Mouse (Mus musculus): ENCODE measurements around the gene Nme6. TPM values are rescaled to one million over a fixed set of nuclear protein-coding genes. Genes with fewer than 3 reads are reported as not detected.
A peak's percentile ranks its signal among the peaks of the same experiment; 100 is the strongest.

Nme6 gene
- total RNA-seq, 2 experiments from 2014 or later, result 27.4 to 33.1 TPM

DNA sequence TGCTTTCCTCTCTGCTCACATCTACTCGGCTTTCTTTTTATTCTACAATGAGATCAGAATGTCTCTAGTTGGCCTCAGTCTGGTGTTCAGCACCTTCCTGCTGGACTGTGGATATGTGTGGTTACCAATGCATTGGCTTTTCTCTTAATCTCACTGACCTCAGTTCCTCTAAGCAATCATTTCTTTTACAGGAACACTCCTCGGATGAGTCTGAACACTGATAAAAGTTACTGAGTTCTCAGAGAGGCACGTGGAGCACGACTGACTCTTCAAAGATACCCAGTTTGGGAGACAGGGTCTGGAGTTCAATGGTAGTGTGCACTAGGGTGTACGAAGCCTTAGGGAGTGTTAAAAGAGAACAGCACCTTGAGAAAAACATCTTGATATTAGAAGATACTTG lies 6.4 kb upstream of the Nme6 start:
- no peak overlapping the region for H3K27ac ChIP-seq
- intact Hi-C loops (cut with DNase I), result no loop called here
- no peak for DNase-seq
- TF ChIP-seq CTCF (IDR thresholded peaks at IDR 0.05), result no peak
- no peak overlapping the region for H3K4me3 ChIP-seq

- H3K4me3 ChIP-seq, result peak overlapping the region; percentile 82
- intact Hi-C loops (cut with DNase I), result no loop called here
- H3K27ac ChIP-seq, result peak overlapping the region; percentile 85
- DNase-seq, result no peak
- no peak for TF ChIP-seq CTCF (IDR thresholded peaks at IDR 0.05)
Measured at GRCm38 (mm10) chr9:109833088-109833412, 501 bp downstream of the Nme6 start.

DNA sequence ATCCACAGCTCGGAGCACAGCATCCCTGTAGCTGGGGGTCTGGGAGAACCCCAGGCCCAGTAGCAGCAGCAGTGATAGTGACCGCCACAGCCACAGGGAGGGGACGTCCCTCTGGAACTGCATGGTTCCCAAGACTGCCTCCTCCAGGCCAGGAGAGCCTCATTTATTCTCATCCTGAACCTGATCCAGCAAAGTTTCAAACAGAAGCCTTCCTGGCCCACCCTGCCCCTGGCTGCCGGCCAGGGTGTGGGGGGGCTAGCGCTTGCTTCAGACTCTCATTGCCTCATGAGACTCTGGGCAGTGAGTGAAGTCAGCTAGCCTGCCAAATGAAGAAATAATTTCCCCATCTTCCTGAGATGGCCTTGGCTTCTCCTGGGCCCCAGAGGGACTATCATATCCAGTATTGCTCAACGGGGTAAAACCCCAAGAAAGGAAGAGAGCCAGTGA lies 16.8 kb downstream of the Nme6 start, which contains the start of gene Camp:
Gene Camp (minus strand): TSS at position 306 of the 447 bp plus-strand sequence.
- intact Hi-C loops (cut with DNase I), result no loop called here

GRCm38 (mm10) chr9:109850099-109850498 lies 17.6 kb downstream of the Nme6 start:
- no peak for DNase-seq
- intact Hi-C loops (cut with DNase I), result no loop called here
- Histone ChIP-seq H3K27ac (no peak overlapping the region), H3K4me3 (no peak overlapping the region)
- no peak for TF ChIP-seq CTCF (IDR thresholded peaks at IDR 0.05)

More for the DNA sequence above, 16.8 kb downstream of the Nme6 start, which contains the start of gene Camp:
- no peak for TF ChIP-seq CTCF (IDR thresholded peaks at IDR 0.05)
- Histone ChIP-seq H3K4me3 (no peak within 1 kb of the TSS), H3K27ac (no peak within 1 kb of the TSS)
- DNase-seq, result peak; percentile 84

DNA sequence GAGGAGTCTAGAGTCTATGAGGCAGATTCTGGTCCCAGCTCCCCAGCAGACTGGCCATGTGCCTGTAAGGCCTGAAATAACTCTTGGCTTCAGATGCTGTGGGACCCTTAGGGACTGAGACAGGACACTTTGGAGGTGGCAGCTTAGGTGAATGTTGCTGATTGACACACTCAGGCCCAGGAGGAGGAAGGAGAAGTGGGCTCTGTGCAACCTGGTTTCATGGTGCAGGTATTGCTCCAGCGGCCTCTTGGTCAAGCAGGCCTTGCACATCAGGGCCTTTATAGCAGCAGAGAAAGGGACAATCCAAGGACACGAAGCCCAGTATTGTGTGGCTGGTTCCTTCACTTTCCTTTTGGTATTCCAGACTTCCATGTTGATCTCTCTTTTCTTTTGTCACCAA lies 21.8 kb downstream of the Nme6 start:
- no peak for TF ChIP-seq CTCF (IDR thresholded peaks at IDR 0.05)
- Histone ChIP-seq H3K27ac (no peak overlapping the region), H3K4me3 (no peak overlapping the region)
- no peak for DNase-seq
- intact Hi-C loops (cut with DNase I), result no loop called here

DNA sequence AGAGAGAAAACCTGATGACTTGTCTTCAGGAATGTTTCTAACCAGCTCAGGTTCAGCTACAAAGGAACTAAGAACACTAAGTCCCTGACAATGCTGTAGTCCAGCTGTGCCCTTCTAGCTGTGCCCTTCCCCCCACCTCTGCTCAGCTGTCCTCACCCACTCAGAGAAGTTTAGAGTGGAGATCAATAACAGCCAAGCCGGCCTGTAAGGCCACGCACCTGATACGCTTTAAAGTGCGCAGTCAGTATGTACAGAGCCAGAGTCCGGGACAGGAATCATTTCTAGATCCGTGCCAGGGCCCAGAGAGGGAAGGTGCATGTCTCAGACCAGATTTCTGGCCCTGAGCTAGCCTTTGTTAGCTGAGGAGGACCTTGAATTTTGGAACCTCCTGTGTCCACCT lies 23.4 kb downstream of the Nme6 start:
- intact Hi-C loops (cut with DNase I), result no loop called here
- no peak for TF ChIP-seq CTCF (IDR thresholded peaks at IDR 0.05)
- no peak for DNase-seq
- Histone ChIP-seq H3K4me3 (no peak overlapping the region), H3K27ac (no peak overlapping the region)

GRCm38 (mm10) chr9:109862397-109863044 lies 30.0 kb downstream of the Nme6 start:
- Histone ChIP-seq H3K4me3 (peak overlapping the region; percentile 21; the same call in 1 of the 2 replicates), H3K27ac (no peak overlapping the region)
- peak; percentile 99 for TF ChIP-seq CTCF (IDR thresholded peaks at IDR 0.05)
- intact Hi-C loops (cut with DNase I), result no loop called here
- peak; percentile 80 for DNase-seq

DNA sequence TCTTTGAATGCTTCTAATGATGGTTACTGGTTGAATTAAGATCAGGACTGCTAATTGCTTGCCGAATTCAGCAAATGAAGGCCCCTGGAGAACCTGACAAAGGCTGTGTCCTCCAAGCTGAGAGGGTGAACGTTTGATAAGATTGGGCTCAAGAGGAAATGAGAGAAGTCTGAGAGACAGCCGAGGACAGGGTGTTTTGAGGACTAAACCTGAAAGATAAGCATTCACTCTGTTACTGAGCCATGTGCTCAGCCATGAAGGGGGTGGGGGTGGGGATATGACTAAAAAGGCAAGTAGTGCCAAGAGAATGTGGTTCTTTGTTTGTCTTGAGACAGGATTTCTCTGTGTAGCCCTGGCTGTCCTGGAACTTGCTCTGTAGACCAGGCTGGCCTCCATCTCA lies 30.5 kb downstream of the Nme6 start:
- intact Hi-C loops (cut with DNase I), result no loop called here
- Histone ChIP-seq H3K4me3 (no peak overlapping the region), H3K27ac (no peak overlapping the region)
- no peak for TF ChIP-seq CTCF (IDR thresholded peaks at IDR 0.05)
- no peak for DNase-seq

DNA sequence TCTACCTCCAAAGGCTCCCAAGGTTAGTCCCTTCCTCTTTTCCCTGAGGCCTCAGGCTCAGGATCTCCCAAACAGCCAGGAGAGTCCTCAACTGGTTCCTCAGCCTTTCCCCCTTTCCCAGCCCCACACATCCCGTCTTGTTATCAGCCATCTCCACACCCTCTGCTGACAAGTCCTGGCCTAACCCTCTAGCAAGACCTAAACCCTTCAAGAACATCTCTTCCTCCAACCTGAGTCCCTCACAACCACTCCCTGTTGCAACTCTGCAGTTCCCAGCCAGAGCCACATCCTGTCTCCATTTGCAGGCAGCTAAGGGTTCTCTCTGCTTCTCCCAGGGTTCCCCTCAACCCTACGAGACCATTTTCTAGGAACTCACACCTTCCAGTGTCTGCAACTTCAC lies 33.7 kb downstream of the Nme6 start:
- no peak for TF ChIP-seq CTCF (IDR thresholded peaks at IDR 0.05)
- intact Hi-C loops (cut with DNase I), result no loop called here
- no peak for DNase-seq
- Histone ChIP-seq H3K27ac (no peak overlapping the region), H3K4me3 (no peak overlapping the region)

GRCm38 (mm10) chr9:109870983-109871572 lies 38.5 kb downstream of the Nme6 start:
- Histone ChIP-seq H3K27ac (no peak overlapping the region), H3K4me3 (no peak overlapping the region)
- TF ChIP-seq CTCF (IDR thresholded peaks at IDR 0.05), result no peak
- intact Hi-C loops (cut with DNase I), result no loop called here
- DNase-seq, result no peak

DNA sequence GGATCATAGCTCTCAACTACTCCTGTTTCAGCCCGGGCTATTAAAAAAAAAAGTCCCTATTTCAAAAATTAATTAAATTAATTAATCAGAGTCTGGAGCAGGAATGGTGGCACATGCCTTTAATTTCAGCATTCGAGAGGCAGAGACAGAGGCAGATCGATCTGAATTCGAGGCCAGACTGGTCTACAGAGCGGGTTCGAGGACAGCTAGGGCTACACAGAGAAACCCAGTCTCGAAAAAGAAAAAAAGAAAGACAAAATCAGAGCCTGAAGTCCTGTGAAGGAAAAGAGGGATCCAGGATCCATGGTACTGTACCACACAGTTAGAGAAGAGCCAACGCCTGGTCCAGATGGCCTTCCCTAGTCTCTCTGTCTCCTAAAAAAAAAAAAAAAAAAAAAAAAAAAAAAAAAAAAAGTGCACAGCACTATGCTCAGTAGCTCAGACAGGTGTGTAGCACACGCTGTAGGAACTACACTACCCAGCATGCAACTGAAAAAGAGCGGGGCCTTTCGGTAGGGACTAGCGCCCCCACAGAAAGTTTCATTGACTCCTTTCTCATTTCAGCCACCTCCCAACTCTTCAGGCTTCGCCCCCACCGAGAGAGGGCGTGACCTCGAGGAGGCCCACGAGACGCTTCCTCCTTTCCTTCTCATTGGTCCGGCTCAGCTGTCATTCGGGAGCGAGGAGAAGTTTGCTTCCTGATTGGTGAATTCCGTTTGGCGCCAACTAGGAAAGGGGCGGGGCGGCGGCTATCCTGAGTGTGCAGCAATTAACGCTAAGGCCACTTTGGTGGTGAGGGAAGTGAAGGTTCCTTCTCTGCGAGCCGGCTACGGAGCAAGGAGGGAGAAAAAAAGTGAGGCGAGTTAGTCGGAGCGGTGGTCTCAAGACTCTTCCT lies 42.5 kb downstream of the Nme6 start, which contains the start of gene Cdc25a:
Gene Cdc25a (plus strand): TSS at position 783 of the 895 bp plus-strand sequence.
- DNase-seq, result peak; percentile 98
- H3K4me3 ChIP-seq, result peak within 1 kb of the TSS; percentile 86
- peak within 1 kb of the TSS; percentile 87 for H3K27ac ChIP-seq
- intact Hi-C loops (cut with DNase I), result no loop called here
- peak; percentile 63 for TF ChIP-seq CTCF (IDR thresholded peaks at IDR 0.05)

DNA sequence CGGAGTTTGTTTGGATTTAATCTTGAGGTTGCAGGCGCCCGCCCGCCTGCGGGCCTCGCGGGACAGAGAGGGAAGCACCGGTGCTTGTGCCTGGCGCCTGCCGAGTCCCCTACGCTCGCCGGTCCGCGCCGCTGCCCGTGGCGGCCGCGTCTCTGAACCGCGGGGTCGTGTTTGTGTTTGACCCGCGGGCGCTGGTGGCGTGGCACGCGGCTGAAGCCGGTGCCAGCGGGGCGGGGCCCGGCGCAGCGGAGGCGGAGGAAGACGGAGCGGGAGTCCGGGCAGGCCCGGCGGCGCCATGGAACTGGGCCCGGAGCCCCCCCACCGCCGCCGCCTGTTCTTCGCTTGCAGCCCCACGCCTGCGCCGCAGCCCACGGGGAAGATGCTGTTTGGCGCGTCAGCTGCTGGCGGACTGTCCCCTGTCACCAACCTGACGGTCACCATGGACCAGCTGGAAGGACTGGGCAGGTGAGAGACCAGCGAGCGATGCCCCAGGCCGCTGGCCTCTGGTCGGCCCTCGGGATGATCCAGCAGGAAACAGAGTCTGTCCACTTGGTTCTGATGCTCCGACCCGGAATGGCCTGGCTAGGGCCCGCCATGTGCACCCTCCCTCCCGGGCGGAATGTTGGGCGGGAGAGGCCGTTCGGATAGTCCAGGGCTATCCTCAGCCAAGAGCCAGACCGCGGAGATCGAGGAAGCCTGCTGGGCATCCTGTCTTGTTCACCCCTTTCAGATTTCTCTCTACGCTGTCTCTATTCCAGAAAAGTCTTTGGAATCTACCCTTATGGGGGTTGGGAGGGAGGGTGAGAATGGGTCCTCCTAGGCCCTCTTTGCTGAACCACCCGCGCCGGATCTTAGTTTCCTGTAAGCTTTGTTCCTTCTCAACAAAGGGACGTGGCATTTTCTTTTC lies 43.4 kb downstream of the Nme6 start:
- Histone ChIP-seq H3K27ac (peak overlapping the region; percentile 87), H3K4me3 (peak overlapping the region; percentile 86)
- TF ChIP-seq CTCF (IDR thresholded peaks at IDR 0.05), result no peak
- intact Hi-C loops (cut with DNase I), result no loop called here
- DNase-seq, result peak; percentile 84

All from gastrocnemius, adult 2 months (tissue).